8 mouse cellular contexts compared by ENCODE assay signal in genomic region chr7:132766235-132766871, GRCm38 (mm10). TPM values are rescaled to one million over a fixed set of nuclear protein-coding genes. Genes with fewer than 3 reads are reported as not detected.
DNase-seq lines count a peak whose midpoint lies in the region; ATAC-seq and TF ChIP-seq lines count a peak whose summit lies in the region.

No protein-coding gene starts in this region.

- no peak overlapping the region for H3K9ac ChIP-seq in kidney, postnatal 0 days (ENCODE audit: low read depth, low read length)
- H3K9ac ChIP-seq in embryonic facial prominence, embryonic 11.5 days (replicated peaks; ENCODE audit: low read length): no peak overlapping the region
- H3K9ac ChIP-seq in hindbrain, embryonic 16.5 days (ENCODE audit: low read depth, low read length): no peak overlapping the region

- H3K36me3 ChIP-seq in kidney, postnatal 0 days (ENCODE audit: insufficient read depth, low read length): 0 out of 2 replicates have a peak, but pooled peaks cover 8% of the 10 kb centered on the region
- H3K36me3 ChIP-seq in embryonic facial prominence, embryonic 11.5 days (replicated peaks; ENCODE audit: control insufficient read depth, insufficient read depth, low read depth, low read length): no peaks in the 10 kb centered on the region; the same call in 1 of the 2 replicates
- H3K36me3 ChIP-seq in hindbrain, embryonic 16.5 days (ENCODE audit: control insufficient read depth, insufficient read depth, low read length): no peaks in the 10 kb centered on the region

- H3K27me3 ChIP-seq in kidney, postnatal 0 days (ENCODE audit: insufficient read depth, low read length): no peaks in the 10 kb centered on the region
- no peaks in the 10 kb centered on the region for H3K27me3 ChIP-seq in embryonic facial prominence, embryonic 11.5 days (ENCODE audit: control insufficient read depth, insufficient read depth, low read length)
- no peaks in the 10 kb centered on the region for H3K27me3 ChIP-seq in hindbrain, embryonic 16.5 days (replicated peaks; ENCODE audit: control insufficient read depth, insufficient read depth, low read length)

- 85% methylated on average over 11 of the region's 11 CpGs for WGBS in kidney, postnatal 0 days
- 85% methylated on average over 11 of the region's 11 CpGs for WGBS in embryonic facial prominence, embryonic 11.5 days
- WGBS in hindbrain, embryonic 16.5 days: 80% methylated on average over 11 of the region's 11 CpGs

- no peaks in the 10 kb centered on the region for H3K9me3 ChIP-seq in kidney, postnatal 0 days (replicated peaks; ENCODE audit: low read length)
- no peaks in the 10 kb centered on the region for H3K9me3 ChIP-seq in embryonic facial prominence, embryonic 11.5 days (replicated peaks; ENCODE audit: control insufficient read depth, low read length)
- no peaks in the 10 kb centered on the region for H3K9me3 ChIP-seq in hindbrain, embryonic 16.5 days (ENCODE audit: control insufficient read depth, low read length)

- TF ChIP-seq CTCF in kidney, postnatal 0 days (IDR thresholded peaks at IDR 0.05; ENCODE audit: low read depth): no peak

- H3K4me1 ChIP-seq in kidney, postnatal 0 days (replicated peaks; ENCODE audit: insufficient read depth, low read length): peaks cover 7% of the 10 kb centered on the region; the same call in 1 of the 2 replicates
- H3K4me1 ChIP-seq in embryonic facial prominence, embryonic 11.5 days (ENCODE audit: control insufficient read depth, insufficient read depth, low read length): peaks cover 3% of the 10 kb centered on the region
- peaks cover 3% of the 10 kb centered on the region for H3K4me1 ChIP-seq in hindbrain, embryonic 16.5 days (ENCODE audit: control insufficient read depth, insufficient read depth, low read depth, low read length)

- H3K4me3 ChIP-seq in kidney, postnatal 0 days (replicated peaks; ENCODE audit: low read depth, low read length): no peak overlapping the region
- H3K4me3 ChIP-seq in embryonic facial prominence, embryonic 11.5 days (ENCODE audit: low read depth, low read length): no peak overlapping the region
- H3K4me3 ChIP-seq in hindbrain, embryonic 16.5 days (ENCODE audit: low read length): no peak overlapping the region

- H3K27ac ChIP-seq in kidney, postnatal 0 days: 0 out of 2 replicates have a peak overlapping the region, but pooled peaks have one; percentile 13
- H3K27ac ChIP-seq in embryonic facial prominence, embryonic 11.5 days (replicated peaks; ENCODE audit: low read depth, low read length): no peak overlapping the region
- H3K27ac ChIP-seq in hindbrain, embryonic 16.5 days (ENCODE audit: low read depth, low read length): peak overlapping the region; percentile 9; the same call in 1 of the 2 replicates

- DNase-seq in kidney, postnatal 0 days (ENCODE audit: low spot score): no peak
- no peak for DNase-seq in kidney, postnatal 25 days
- DNase-seq in embryonic facial prominence, embryonic 11.5 days (ENCODE audit: low spot score): no peak
- DNase-seq in thymus, adult 18-20 months: no peak
- DNase-seq in ovary, postnatal 14 days (ENCODE audit: low spot score): no peak
- no peak for DNase-seq in natural killer cell, adult 2 months (ENCODE audit: low spot score in 2 of 2)

- H3K4me2 ChIP-seq in kidney, postnatal 0 days (ENCODE audit: low read length): no peak overlapping the region
- H3K4me2 ChIP-seq in embryonic facial prominence, embryonic 11.5 days (ENCODE audit: low read depth, low read length): no peak overlapping the region
- H3K4me2 ChIP-seq in hindbrain, embryonic 16.5 days (ENCODE audit: low read length): no peak overlapping the region

- ATAC-seq in kidney, postnatal 0 days (replicated peaks; ENCODE audit: low FRiP score, low read depth): no peak
- 0 out of 2 replicates have a peak, but pooled peaks have one; percentile 46 for ATAC-seq in embryonic facial prominence, embryonic 11.5 days (replicated peaks; ENCODE audit: insufficient number of reproducible peaks, low FRiP score, low TSS enrichment, low read depth)
- no peak for ATAC-seq in hindbrain, embryonic 16.5 days
- ATAC-seq in megakaryocyte progenitor cell, adult 5-6 weeks (replicated peaks; ENCODE audit: poor library complexity): peak; percentile 66

RNA-seq across cellular contexts. Expression of gene Fam53b, which starts 47.3 kb away (rescaled TPM):
- 17.1 and 17.5 TPM in 2 replicates for polyA plus RNA-seq in kidney, postnatal 0 days (2015; fragmentation: Nextera tagmentation; extraction: Ambion mirVana)
- polyA plus RNA-seq in embryonic facial prominence, embryonic 11.5 days (2014; fragmentation: Nextera tagmentation; extraction: Ambion mirVana): 11.8 and 16.0 TPM in 2 replicates
- 14.7 and 16.3 TPM in 2 replicates for polyA plus RNA-seq in hindbrain, embryonic 16.5 days (2015; fragmentation: Nextera tagmentation; extraction: Ambion mirVana)
- 16.0 and 21.5 TPM in 2 replicates for total RNA-seq in megakaryocyte progenitor cell, adult 5-6 weeks (2015)
- 12.2 and 15.9 TPM in 2 replicates for total RNA-seq in megakaryocyte progenitor cell, adult 5-6 weeks (2017)

Comparison
In these comparisons a context has a peak if more than half of its experiments do, and no peak if none do; other contexts are left out.
1. ATAC-seq: peak in embryonic facial prominence, embryonic 11.5 days (single experiment) and megakaryocyte progenitor cell, adult 5-6 weeks (single experiment); none in kidney, postnatal 0 days (single experiment) and hindbrain, embryonic 16.5 days (single experiment).